Mouse (Mus musculus): Measurements from ENCODE around the gene Gm10277.
A peak's percentile ranks its signal among the peaks of the same experiment; 100 is the strongest.
"Not testable (repeated sequence)": the region's sequence is repeated elsewhere in the genome, so short reads cannot be mapped to it uniquely, and the experiment has no call there.

The Gm10277 gene

DNA sequence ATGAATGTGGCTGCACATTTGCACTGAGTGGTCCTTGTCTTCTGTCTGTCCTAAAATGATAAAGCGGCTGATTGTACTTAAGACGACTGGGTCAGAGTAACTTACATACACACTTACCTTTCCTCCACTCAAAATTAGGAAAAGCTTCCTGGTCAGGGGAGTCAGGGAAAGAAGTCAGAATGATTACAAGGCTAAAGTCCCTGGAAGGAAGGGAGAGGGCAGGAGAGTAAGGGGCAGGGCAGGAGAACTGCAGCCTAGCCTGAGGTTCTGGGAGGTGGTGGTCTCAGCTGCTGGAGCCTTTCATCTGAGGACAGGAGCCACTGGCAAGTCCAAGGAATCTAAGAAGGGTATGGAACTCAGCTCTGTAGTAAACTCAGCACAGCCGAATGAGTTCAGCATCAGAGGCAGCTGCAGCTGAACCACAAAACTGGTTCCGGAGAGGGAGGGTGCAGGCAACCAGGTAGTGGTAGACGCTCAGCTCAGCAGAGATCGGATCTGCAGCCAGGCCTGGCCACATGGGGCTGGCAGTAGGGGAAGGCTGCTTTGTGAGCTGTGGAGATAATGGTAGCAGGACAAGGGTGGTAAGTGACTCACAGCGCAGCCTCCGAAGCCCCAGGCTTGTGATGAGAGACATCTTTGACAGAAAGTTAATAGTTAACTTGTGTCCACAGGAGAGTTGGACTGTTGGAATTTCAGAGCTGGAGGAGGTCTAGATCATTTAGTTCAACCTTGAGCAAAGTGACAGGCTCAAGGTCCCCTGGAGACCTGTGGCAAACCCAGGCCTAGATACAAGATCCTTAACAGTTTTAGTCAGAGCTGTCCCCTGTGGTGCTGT, 15.5 kb downstream of the Gm10277 start:
- no peak for DNase-seq (ENCODE audit: inconsistent ontology term)

DNA sequence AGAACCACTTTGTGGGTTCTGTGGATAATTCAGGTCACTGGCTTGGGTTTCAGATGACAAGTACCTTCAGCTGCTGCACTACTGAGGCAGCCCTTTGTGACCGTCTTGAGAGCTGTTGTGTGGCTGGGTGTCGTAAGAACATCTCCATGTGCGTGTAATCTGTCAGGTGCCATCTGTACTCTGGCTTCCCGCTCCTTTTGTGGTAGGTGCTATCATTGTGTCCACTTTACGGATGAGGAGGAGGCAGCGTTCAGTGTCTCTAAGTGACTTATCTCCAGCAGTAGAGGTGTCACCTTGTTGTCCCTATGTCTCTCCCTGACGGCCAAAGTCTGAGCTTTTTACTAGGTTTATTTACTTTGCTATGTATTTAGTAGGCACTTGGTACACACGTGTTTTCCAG, 17.2 kb downstream of the Gm10277 start:
- no peak for DNase-seq (ENCODE audit: inconsistent ontology term)

DNA sequence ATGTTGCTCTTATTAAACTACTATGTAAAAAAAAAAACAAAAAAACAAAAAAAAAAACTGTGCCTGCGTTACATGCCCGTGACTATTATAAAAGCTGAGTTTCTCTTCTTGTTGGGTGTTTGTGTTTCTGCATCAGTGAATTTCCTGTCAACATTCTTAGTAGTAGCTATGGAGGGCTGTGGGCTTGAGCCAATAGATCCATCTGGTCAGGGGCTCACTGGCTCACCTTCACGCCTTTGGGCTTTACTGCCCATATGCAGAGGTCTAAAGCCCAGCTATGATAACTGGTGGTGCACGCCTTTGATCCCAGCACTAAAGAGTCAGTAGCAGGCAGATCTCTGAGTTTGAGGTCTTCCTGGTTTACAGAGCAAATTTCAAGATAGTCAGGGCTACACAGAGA, 18.1 kb downstream of the Gm10277 start:
- no peak for DNase-seq (ENCODE audit: inconsistent ontology term)

DNA sequence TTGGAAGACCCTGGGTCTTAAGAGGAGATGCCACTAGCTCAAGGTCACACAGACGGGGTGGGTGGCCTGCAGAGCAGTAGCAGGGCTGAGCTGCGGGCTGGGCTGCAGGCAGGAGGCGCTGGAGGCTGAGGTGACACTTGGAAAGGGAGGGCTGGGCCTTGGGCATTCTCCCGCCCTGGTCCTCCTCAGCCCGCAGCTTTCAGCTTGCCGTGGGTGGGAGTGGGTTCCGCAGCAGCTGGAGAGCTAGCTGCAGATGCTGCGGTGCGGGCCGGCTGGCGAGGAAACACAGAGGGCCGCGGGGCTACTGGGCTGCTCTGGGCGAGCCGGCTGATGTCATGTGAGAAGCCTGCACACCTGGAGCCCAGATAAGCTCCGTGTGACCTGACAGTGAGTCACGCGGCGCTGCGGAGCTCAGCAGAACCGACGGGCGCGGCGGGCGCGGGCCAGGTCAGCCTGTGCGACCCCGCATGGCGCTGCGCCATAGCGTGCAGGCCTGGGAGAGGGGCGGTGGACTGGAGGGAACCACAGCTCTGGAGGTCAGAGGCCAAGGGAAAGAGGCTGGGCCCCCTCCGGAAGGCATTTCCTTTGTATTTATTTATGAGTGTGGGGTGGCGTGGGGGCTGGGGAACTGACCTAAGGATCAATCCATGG, 21.1 kb downstream of the Gm10277 start:
- DNase-seq (ENCODE audit: inconsistent ontology term), result peak; percentile 60

DNA sequence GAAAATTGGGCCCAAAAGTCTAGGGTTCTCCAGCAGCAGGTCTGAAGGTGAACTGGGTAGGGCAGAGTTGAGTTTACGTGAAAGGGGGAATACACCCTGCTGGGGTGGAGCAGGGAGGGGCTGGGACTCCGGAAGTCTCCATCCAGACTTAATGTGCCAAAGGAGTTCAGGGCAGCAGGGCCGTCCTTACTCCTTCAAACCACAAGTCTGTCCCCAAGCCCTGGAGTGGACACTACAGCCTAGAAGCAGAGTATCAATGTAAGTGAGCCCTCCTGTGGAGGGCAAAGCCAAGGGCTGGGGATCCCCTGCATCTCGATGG, 22.1 kb downstream of the Gm10277 start:
- no peak for DNase-seq (ENCODE audit: inconsistent ontology term)

DNA sequence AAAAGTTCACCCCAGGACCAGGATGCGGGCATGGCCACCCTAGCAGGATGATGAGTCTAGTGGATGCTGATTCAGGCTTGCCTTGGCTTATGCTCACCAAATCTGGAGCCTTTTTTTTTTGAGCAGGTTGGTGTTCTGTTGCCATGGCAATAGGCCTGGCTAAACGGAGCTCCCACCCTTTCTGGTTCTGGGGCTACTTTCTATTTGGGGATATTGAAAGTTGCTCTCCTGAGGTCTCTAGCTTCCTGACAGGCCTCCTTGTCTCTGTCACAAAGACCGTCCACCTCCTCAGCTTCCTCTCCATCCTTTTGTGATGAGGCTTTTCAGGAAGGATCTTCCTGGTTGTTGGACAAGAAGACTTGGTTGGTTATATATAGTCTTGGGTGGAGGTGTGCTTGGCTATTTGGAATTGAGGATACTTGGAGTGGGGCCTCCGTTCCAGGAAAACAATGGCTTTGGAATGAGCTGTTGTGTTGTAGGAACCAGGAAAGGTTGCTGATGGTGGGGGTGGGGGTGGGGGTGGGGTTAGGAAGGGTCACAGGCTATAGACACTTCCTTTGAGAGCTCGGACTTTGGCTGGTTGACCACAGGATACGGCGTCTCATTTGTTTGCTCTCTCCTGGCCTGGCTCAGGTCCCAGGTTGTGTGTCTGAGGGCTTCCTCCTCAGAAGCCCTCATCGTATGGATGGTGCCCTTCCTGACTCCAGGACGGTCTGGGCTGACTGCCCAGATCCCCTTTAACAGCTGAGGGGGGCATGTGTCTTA, 22.7 kb downstream of the Gm10277 start:
- no peak for DNase-seq (ENCODE audit: inconsistent ontology term)

DNA sequence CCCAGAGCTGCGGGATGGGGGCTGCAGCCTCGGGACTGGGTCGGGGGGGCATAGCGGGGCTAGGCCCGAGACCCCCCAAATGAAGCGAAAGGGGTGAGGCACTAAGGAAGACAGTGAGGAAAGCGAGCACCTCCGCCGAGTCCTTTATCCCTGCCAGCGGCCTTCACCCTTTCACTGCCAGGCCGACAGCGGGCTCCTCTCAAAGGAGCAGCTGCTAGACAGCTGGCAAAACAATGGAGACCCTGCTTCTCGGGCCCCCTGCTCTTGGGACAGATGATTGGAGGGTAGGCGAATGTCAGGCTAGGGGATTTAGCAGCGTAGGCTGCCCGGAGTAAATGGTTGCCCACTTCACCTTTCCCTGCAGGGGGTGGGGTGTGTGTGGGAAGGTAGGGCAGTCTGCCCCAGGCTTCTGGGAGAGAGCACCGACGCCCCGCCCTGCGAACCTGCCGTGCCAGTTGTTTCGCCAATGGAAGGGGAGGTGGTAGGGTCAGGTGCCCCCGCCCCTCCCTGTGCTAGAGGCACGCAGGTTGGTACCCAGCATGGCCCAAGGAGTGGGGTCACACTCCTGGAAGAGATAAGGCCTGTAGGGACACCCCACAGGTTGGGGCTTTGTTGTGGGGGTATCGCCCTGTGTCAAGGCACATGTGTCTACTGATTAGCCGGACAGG, 23.7 kb downstream of the Gm10277 start:
- DNase-seq (ENCODE audit: inconsistent ontology term), result peak; percentile 55

DNA sequence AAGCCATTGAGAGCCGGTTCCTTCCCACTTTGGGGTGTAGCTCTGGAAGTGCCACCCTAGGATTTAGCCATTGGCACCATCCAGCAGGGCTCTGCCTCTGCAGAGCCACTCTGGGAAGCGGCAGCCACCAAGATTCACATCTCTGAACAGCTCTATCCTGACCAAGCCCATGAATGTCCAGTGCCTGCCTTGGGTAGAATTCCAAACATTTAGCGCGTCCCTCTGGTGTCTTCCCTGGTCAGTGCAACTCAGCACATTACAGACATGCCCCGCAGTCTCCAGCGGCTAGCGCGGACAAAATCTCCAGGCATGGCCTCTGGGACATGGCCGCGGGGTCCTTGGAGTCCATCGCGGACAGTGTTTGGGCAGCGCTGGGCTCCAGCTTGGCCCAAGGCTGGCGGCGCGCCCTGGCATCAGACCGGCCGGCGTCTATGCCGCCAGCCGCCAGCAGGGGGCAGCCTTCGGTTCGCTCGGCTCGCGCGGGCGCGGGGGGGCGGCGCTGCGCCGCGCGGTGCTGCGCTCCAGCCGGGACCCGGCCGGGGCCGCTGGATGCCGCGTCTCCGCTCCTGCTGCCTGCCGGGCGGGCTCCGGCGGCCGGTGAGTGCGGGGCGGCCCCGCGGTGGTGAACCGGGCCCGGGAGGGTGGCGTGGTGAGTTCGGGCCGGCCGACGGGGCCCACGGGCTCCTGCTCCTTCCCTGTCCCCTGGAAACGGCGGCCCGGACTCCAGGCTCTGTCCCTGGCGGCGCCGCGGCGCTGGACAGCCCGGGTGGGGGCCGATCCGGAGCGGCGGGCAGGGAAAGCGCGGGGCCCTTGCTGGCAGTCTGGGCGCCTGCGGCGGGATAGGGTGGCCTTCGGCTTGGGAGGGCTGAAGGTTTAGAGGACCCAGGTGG, 24.5 kb downstream of the Gm10277 start, which contains the start of gene Myo18a:
TSS of gene Myo18a (plus strand) at position 464 of the 890 bp plus-strand sequence.
- DNase-seq (ENCODE audit: inconsistent ontology term), result peak; percentile 92

DNA sequence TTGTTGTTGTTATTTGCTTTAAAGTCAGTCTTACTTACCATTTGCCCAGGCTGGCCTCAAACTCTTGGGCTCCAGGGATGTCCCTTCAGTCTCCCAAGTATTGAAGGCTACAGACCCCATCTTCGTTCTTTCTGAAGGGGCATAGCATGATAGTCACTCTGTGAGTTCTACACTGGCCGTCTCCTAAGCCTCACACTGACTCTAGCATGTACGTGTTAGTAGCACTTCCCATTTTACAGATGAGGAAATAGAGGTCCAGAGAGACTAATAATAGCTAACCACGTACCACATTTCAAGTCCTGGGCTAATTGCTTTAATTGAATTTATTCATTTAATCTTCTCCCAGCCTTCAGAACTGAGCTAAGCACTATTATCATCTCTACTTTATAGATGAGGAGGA, 27.5 kb downstream of the Gm10277 start:
- DNase-seq (ENCODE audit: inconsistent ontology term), result no peak

DNA sequence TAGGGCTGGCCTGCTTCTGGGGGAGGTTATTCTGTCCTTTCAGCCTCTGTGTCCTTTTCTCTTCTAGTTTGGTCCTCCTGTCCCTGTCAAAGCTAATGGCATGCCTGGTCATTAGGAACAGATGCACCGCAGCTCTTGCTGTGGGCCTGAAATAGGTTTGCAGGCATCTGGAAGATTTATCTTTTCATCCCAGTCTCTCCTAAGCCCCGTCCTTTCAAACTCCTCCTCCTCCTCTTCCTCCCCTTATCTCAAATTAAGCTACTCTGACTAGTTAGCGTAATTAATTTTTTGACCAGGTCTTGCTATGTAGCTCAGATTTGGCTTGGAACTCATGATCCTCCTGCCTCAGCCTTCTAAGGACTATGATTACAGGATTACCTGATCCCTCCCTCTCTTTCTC, 34.1 kb downstream of the Gm10277 start:
- DNase-seq (ENCODE audit: inconsistent ontology term), result no peak

DNA sequence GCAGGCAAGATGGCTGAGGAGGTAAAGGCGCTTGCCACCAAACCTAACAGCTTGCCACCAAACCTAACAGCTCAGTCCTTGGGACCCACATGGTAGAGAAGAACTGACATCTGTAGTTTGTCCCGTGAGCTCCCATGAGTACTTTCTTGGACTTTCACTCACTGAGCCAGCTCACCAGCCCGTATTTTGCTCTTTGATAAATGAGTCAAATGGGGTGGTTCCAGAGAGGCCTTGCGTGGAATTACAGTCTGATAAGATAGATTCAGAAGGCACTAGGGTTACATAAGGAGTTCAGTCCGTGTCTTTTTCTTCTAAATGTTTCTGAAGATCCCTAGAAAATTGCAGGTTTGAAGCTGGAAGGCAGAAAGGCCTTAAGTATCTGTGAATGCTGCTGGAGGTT, 35.0 kb downstream of the Gm10277 start:
- no peak for DNase-seq (ENCODE audit: inconsistent ontology term)

DNA sequence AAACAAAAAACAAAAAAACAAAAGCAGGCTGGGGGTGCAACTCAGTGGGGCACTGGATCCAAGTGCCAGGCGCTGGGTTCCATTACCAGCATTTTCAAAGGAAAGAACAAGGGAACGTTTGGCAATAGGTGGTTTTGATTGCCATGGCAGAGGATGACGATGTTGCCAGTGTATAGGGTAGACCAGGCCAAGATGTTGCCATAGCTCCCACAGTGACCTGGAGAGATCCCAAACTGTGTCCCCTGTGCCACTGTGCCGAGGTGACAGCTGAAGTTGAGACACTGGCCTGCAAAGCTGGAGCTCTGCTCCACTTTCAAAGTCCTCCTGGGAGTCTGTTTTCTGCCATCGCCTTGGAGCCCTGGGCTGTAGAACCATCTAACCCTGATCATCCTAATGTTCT, 38.6 kb downstream of the Gm10277 start:
- DNase-seq (ENCODE audit: inconsistent ontology term), result no peak

DNA sequence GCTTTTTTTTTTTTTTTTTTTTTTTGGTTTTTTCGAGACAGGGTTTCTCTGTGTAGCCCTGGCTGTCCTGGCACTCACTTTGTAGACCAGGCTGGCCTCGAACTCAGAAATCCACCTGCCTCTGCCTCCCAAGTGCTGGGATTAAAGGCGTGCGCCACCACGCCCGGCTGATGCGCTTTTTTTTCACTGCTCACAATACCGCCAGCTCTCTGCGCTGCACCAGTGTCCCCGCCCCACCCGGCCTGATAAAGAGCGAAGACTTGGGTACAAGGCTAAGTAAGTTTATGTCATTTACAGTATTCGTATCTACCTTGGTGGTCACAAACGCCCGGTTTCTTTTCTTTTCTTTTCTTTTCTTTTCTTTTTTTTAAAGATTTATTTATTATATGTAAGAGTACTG, 40.4 kb downstream of the Gm10277 start:
- not testable (repeated sequence) for DNase-seq (ENCODE audit: inconsistent ontology term)

DNA sequence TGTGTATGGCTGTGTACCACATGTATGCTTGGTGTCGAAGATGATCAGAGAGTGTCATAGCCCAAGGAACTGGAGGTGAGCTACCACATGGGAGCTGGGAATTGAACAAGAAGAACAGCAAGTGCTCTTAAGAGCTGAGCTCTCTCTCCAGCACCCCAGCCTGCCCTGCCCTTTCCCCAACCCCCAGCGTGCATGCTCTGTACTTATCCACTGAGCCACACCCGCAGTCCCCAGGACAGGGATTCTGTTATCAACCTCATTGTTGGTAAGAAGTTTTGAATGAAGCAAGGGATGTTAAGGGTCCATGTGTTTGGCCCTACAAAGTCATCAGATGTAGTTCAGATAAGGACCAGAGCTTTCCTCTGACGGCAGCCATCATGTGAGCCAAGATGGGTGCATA, 40.9 kb downstream of the Gm10277 start:
- DNase-seq (ENCODE audit: inconsistent ontology term), result no peak

DNA sequence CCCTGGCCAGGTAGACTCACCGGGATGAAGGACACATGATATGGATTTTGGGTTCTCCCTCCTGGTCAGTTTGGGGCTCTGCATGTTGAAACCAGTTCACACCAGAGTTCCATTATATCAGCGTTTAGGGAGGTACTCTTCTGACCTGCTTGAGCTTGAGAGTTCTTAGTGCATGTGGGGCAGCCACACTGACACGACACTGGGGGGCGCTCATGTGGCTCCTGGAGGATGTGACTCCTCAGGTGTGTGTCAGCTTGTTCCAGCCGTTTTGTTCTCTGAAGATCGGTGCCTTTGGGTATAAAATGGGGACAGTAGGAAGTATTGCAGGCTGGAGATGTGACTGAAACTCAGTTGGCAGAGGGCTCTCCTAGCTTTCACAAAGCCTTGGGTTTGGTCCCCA, 43.6 kb downstream of the Gm10277 start:
- DNase-seq (ENCODE audit: inconsistent ontology term), result no peak

DNA sequence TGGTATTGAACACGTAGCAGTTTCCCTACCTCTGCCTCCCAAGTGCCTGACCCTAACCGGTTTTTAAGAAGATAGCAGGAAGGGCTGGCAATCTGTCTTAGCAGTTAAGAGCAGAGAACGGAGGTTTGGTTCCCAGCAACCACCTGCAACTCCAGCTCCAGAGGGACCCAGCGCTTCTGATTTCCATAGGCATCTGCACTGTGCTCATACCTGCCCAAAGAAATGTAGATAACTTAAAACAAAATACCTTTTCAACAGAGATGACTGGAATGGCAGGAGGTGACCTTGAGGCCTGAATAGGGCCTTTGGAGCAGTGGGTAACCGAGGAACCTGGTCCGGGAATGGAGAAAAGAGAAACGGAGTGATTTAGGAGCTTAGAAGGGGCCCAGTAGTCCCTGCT, 49.0 kb downstream of the Gm10277 start:
- DNase-seq (ENCODE audit: inconsistent ontology term), result no peak

DNA sequence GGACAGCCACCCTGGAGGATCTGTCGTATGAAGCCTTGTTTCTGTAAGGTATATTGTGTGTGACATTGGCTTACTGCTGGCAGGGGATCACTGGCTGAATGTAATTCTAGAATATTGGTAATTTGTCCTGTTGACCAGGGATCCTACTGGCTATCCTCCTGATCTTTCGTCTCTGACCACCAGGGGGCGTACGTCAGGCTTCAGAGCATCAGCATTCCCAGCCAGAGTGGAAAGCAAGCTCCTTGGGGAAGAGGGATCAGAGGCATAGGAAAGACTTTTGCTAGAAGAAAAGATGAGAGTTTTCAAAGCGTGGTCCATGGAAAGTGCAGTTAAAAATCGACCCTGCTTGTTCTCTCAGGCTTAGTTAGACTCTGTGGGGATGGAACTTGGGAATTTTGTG, 50.3 kb downstream of the Gm10277 start:
- DNase-seq (ENCODE audit: inconsistent ontology term), result peak; percentile 69
